Mouse (Mus musculus) olfactory bulb, adult 2 months (tissue): ENCODE data around the gene Lrrc23.

ENCODE experiments used
- CTCF ChIP-seq: fragments of 200-500 bp; IDR thresholded peaks from 2 replicates; pipeline ENCODE4 v1.5.1; 2012; ENCODE audit warnings: low read depth, mild to moderate bottlenecking, low read length, moderate library complexity; ENCODE audit not compliant: insufficient read depth
- POLR2A ChIP-seq: fragments of 200-500 bp; IDR thresholded peaks from 2 replicates; pipeline ENCODE4 v1.6.1; 2012; ENCODE audit warnings: mild to moderate bottlenecking, low read depth, low read length, moderate library complexity; ENCODE audit not compliant: insufficient read depth

DNA sequence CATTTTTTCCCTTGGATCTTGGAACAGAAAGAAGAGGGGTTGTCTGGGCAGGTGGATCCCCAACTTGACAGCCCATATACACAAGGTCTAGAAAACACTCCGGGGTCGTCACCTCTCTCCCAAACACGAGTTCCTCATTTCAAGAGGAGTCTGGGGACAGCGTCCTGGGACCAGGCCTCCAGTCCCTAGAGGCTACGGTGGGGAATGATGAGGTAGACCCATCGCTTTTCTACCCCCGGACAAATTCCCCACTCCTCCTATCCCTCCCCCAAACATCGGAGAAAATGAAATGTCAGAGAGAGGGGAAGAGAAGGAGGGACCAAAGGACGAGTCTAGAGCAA, 10.9 kb downstream of the Lrrc23 start:
- TF ChIP-seq POLR2A, result no peak
- TF ChIP-seq CTCF, result no peak
